Mouse (Mus musculus): ENCODE data around the gene Pif1. TPM values are rescaled to one million over a fixed set of nuclear protein-coding genes. Genes with fewer than 3 reads are reported as not detected.

Gene Pif1
- polyA plus RNA-seq, 1 experiment from 2014 or later = 1.9 TPM

- Histone ChIP-seq H3K4me2 (replicated peaks) (peak overlapping the region; percentile 68), H3K27ac (peak overlapping the region; percentile 68), H3K36me3 (replicated peaks; ENCODE audit: control insufficient read depth, insufficient read depth) (no peaks in the 10 kb centered on the region), H3K27me3 (ENCODE audit: control insufficient read depth, insufficient read depth, low read length) (no peaks in the 10 kb centered on the region), H3K4me1 (replicated peaks; ENCODE audit: control insufficient read depth, insufficient read depth, low read length) (peaks cover 14% of the 10 kb centered on the region; the same call in 1 of the 2 replicates), H3K9me3 (ENCODE audit: control insufficient read depth, low read length) (no peaks in the 10 kb centered on the region), H3K9ac (peak overlapping the region; percentile 58), H3K4me3 (replicated peaks; ENCODE audit: low read length) (peak overlapping the region; percentile 53)
- 6% methylated on average over 25 of the region's 29 CpGs for WGBS
- ATAC-seq (ENCODE audit: low FRiP score) (peak; percentile 57), DNase-seq (ENCODE audit: low spot score) (peak; percentile 75)
Observed at GRCm38 (mm10) chr9:65580401-65581256, 6.3 kb upstream of the Pif1 start.

- Histone ChIP-seq H3K9ac (no peak overlapping the region), H3K27me3 (ENCODE audit: control insufficient read depth, insufficient read depth, low read length) (no peaks in the 10 kb centered on the region), H3K4me2 (replicated peaks) (no peak overlapping the region), H3K9me3 (ENCODE audit: control insufficient read depth, low read length) (no peaks in the 10 kb centered on the region), H3K4me1 (replicated peaks; ENCODE audit: control insufficient read depth, insufficient read depth, low read length) (peaks cover 18% of the 10 kb centered on the region), H3K4me3 (replicated peaks; ENCODE audit: low read length) (no peak overlapping the region), H3K36me3 (replicated peaks; ENCODE audit: control insufficient read depth, insufficient read depth) (no peaks in the 10 kb centered on the region), H3K27ac (no peak overlapping the region)
- DNase-seq (ENCODE audit: low spot score) = no peak
- no peak for ATAC-seq (ENCODE audit: low FRiP score)
- WGBS = 28% methylated on average over 8 of the region's 8 CpGs
Observed at GRCm38 (mm10) chr9:65583045-65583444, 3.9 kb upstream of the Pif1 start.

GRCm38 (mm10) chr9:65587270-65587572, 261 bp downstream of the Pif1 start:
- no peaks in the 10 kb centered on the region for H3K9me3 ChIP-seq (ENCODE audit: control insufficient read depth, low read length)
- no peaks in the 10 kb centered on the region for H3K27me3 ChIP-seq (ENCODE audit: control insufficient read depth, insufficient read depth, low read length)
- H3K9ac ChIP-seq = 0 out of 2 replicates have a peak overlapping the region, but pooled peaks have one; percentile 61
- WGBS = 0% methylated on average over 6 of the region's 6 CpGs
- DNase-seq (ENCODE audit: low spot score) (no peak), ATAC-seq (ENCODE audit: low FRiP score) (no peak)
- H3K4me3 ChIP-seq (replicated peaks; ENCODE audit: low read length) = peak overlapping the region; percentile 47
- H3K4me2 ChIP-seq (replicated peaks) = peak overlapping the region; percentile 99
- no peak overlapping the region for H3K27ac ChIP-seq
- H3K4me1 ChIP-seq (replicated peaks; ENCODE audit: control insufficient read depth, insufficient read depth, low read length) = peaks cover 22% of the 10 kb centered on the region
- no peaks in the 10 kb centered on the region for H3K36me3 ChIP-seq (replicated peaks; ENCODE audit: control insufficient read depth, insufficient read depth)

GRCm38 (mm10) chr9:65587573-65588358, 806 bp downstream of the Pif1 start:
- WGBS = under 1% methylated on average over 64 of the region's 64 CpGs
- Histone ChIP-seq H3K4me1 (replicated peaks; ENCODE audit: control insufficient read depth, insufficient read depth, low read length) (peaks cover 22% of the 10 kb centered on the region), H3K27me3 (ENCODE audit: control insufficient read depth, insufficient read depth, low read length) (no peaks in the 10 kb centered on the region), H3K4me3 (replicated peaks; ENCODE audit: low read length) (peak overlapping the region; percentile 47), H3K9me3 (ENCODE audit: control insufficient read depth, low read length) (no peaks in the 10 kb centered on the region), H3K4me2 (replicated peaks) (peak overlapping the region; percentile 99), H3K9ac (peak overlapping the region; percentile 61), H3K27ac (no peak overlapping the region), H3K36me3 (replicated peaks; ENCODE audit: control insufficient read depth, insufficient read depth) (no peaks in the 10 kb centered on the region)
- ATAC-seq (ENCODE audit: low FRiP score) = peak; percentile 44; the same call in 1 of the 2 replicates
- no peak for DNase-seq (ENCODE audit: low spot score)

- WGBS = 97% methylated on average over 3 of the region's 3 CpGs
Observed at GRCm38 (mm10) chr9:65589091-65589490, 2.1 kb downstream of the Pif1 start.

GRCm38 (mm10) chr9:65592721-65593120, 5.8 kb downstream of the Pif1 start:
- Histone ChIP-seq H3K4me1 (replicated peaks; ENCODE audit: control insufficient read depth, insufficient read depth, low read length) (peaks cover 13% of the 10 kb centered on the region), H3K4me2 (replicated peaks) (no peak overlapping the region), H3K9me3 (ENCODE audit: control insufficient read depth, low read length) (no peaks in the 10 kb centered on the region), H3K4me3 (replicated peaks; ENCODE audit: low read length) (no peak overlapping the region), H3K9ac (no peak overlapping the region), H3K36me3 (replicated peaks; ENCODE audit: control insufficient read depth, insufficient read depth) (no peaks in the 10 kb centered on the region), H3K27me3 (ENCODE audit: control insufficient read depth, insufficient read depth, low read length) (no peaks in the 10 kb centered on the region), H3K27ac (no peak overlapping the region)
- WGBS = 88% methylated on average over 3 of the region's 3 CpGs
- ATAC-seq (ENCODE audit: low FRiP score) = no peak
- DNase-seq (ENCODE audit: low spot score) = no peak

More at GRCm38 (mm10) chr9:65589091-65589490, 2.1 kb downstream of the Pif1 start:
- Histone ChIP-seq H3K9me3 (ENCODE audit: control insufficient read depth, low read length) (no peaks in the 10 kb centered on the region), H3K4me1 (replicated peaks; ENCODE audit: control insufficient read depth, insufficient read depth, low read length) (peaks cover 22% of the 10 kb centered on the region), H3K4me2 (replicated peaks) (peak overlapping the region; percentile 99), H3K36me3 (replicated peaks; ENCODE audit: control insufficient read depth, insufficient read depth) (no peaks in the 10 kb centered on the region), H3K4me3 (replicated peaks; ENCODE audit: low read length) (peak overlapping the region; percentile 47; the same call in 1 of the 2 replicates), H3K27me3 (ENCODE audit: control insufficient read depth, insufficient read depth, low read length) (no peaks in the 10 kb centered on the region), H3K9ac (peak overlapping the region; percentile 61; the same call in 1 of the 2 replicates), H3K27ac (no peak overlapping the region)
- no peak for ATAC-seq (ENCODE audit: low FRiP score)
- no peak for DNase-seq (ENCODE audit: low spot score)

- WGBS = 87% methylated on average over 9 of the region's 9 CpGs
- ATAC-seq (ENCODE audit: low FRiP score) = no peak
Observed at GRCm38 (mm10) chr9:65593596-65593995, 6.6 kb downstream of the Pif1 start.

GRCm38 (mm10) chr9:65598765-65599249, 11.8 kb downstream of the Pif1 start:
- H3K27ac ChIP-seq = no peak overlapping the region
- H3K4me1 ChIP-seq (replicated peaks; ENCODE audit: control insufficient read depth, insufficient read depth, low read length) = no peaks in the 10 kb centered on the region
- no peak for ATAC-seq (ENCODE audit: low FRiP score)
- H3K9me3 ChIP-seq (ENCODE audit: control insufficient read depth, low read length) = no peaks in the 10 kb centered on the region
- no peak overlapping the region for H3K9ac ChIP-seq
- 59% methylated on average over 7 of the region's 11 CpGs for WGBS
- no peak overlapping the region for H3K4me3 ChIP-seq (replicated peaks; ENCODE audit: low read length)
- H3K36me3 ChIP-seq (replicated peaks; ENCODE audit: control insufficient read depth, insufficient read depth) = no peaks in the 10 kb centered on the region
- no peaks in the 10 kb centered on the region for H3K27me3 ChIP-seq (ENCODE audit: control insufficient read depth, insufficient read depth, low read length)
- peak; percentile 73 for DNase-seq (ENCODE audit: low spot score)
- H3K4me2 ChIP-seq (replicated peaks) = peak overlapping the region; percentile 17; the same call in 1 of the 2 replicates

More at GRCm38 (mm10) chr9:65593596-65593995, 6.6 kb downstream of the Pif1 start:
- H3K4me2 ChIP-seq (replicated peaks) = no peak overlapping the region
- no peaks in the 10 kb centered on the region for H3K36me3 ChIP-seq (replicated peaks; ENCODE audit: control insufficient read depth, insufficient read depth)
- H3K4me3 ChIP-seq (replicated peaks; ENCODE audit: low read length) = no peak overlapping the region
- H3K27me3 ChIP-seq (ENCODE audit: control insufficient read depth, insufficient read depth, low read length) = no peaks in the 10 kb centered on the region
- no peak for DNase-seq (ENCODE audit: low spot score)
- H3K9ac ChIP-seq = no peak overlapping the region
- H3K9me3 ChIP-seq (ENCODE audit: control insufficient read depth, low read length) = no peaks in the 10 kb centered on the region
- H3K4me1 ChIP-seq (replicated peaks; ENCODE audit: control insufficient read depth, insufficient read depth, low read length) = peaks cover 5% of the 10 kb centered on the region; the same call in 1 of the 2 replicates
- no peak overlapping the region for H3K27ac ChIP-seq

- H3K27ac ChIP-seq = no peak overlapping the region
- WGBS = 62% methylated on average over 2 of the region's 2 CpGs
- no peak overlapping the region for H3K9ac ChIP-seq
- ATAC-seq (ENCODE audit: low FRiP score) (no peak), DNase-seq (ENCODE audit: low spot score) (no peak)
- no peak overlapping the region for H3K4me2 ChIP-seq (replicated peaks)
- H3K4me1 ChIP-seq (replicated peaks; ENCODE audit: control insufficient read depth, insufficient read depth, low read length) = no peaks in the 10 kb centered on the region
- H3K27me3 ChIP-seq (ENCODE audit: control insufficient read depth, insufficient read depth, low read length) = no peaks in the 10 kb centered on the region
- H3K36me3 ChIP-seq (replicated peaks; ENCODE audit: control insufficient read depth, insufficient read depth) = no peaks in the 10 kb centered on the region
- H3K4me3 ChIP-seq (replicated peaks; ENCODE audit: low read length) = no peak overlapping the region
- H3K9me3 ChIP-seq (ENCODE audit: control insufficient read depth, low read length) = no peaks in the 10 kb centered on the region
Observed at GRCm38 (mm10) chr9:65600951-65601350, 14.0 kb downstream of the Pif1 start.

All from hindbrain, embryonic 14.5 days (tissue).